Mouse (Mus musculus) heart, postnatal 0 days (tissue): Measurements from ENCODE around the gene Fiz1.

Experiments
- CTCF ChIP-seq: IDR thresholded peaks from 2 replicates; pipeline ENCODE4 v1.5.1; 2016; ENCODE audit warnings: antibody characterized with exemption, control low read depth, low read depth
- EP300 ChIP-seq: IDR thresholded peaks from 2 replicates; pipeline ENCODE4 v1.6.1; 2016; ENCODE audit warnings: antibody characterized with exemption, low read depth

- no peak for TF ChIP-seq CTCF
- no peak for TF ChIP-seq EP300
Measured at GRCm38 (mm10) chr7:5012681-5013513, 1.6 kb downstream of the Fiz1 start.
